Mouse (Mus musculus): ENCODE measurements around the gene Rapgef5.

GRCm38 (mm10) chr12:117742487-117742886, 226.2 kb downstream of the Rapgef5 start:
- TF ChIP-seq ZC3H11A (IDR thresholded peaks at IDR 0.05; ENCODE audit: low read depth, low read length) = no peak
- no peak for TF ChIP-seq CTCF (conservative IDR thresholded peaks at IDR 0.05 in 1 of 2, IDR thresholded peaks at IDR 0.05 in 1 of 2; ENCODE audit: low read depth in 2 of 2, low read length in 2 of 2)
- no peak for TF ChIP-seq MYC (IDR thresholded peaks at IDR 0.05; ENCODE audit: low read depth, low read length)
- TF ChIP-seq ZNF384 (IDR thresholded peaks at IDR 0.05; ENCODE audit: low read depth, low read length) = no peak
- TF ChIP-seq POLR2A (IDR thresholded peaks at IDR 0.05; ENCODE audit: low read depth, low read length) = no peak
- no peak for TF ChIP-seq RCOR1 (conservative IDR thresholded peaks at IDR 0.05; ENCODE audit: low read depth, low read length)
- no peak for TF ChIP-seq TBP (conservative IDR thresholded peaks at IDR 0.05; ENCODE audit: low read depth, low read length)
- TF ChIP-seq SIN3A (IDR thresholded peaks at IDR 0.05; ENCODE audit: low read length) = no peak
- TF ChIP-seq GABPA (IDR thresholded peaks at IDR 0.05; ENCODE audit: insufficient replicate concordance, low read depth, low read length) = no peak
- no peak for TF ChIP-seq UBTF (IDR thresholded peaks at IDR 0.05; ENCODE audit: low read depth, low read length)

Measured in CH12.LX (cell line).